Mouse (Mus musculus) limb, embryonic 10.5 days (tissue): ENCODE results near the gene Pkdrej. TPM values are rescaled to one million over a fixed set of nuclear protein-coding genes. Genes with fewer than 3 reads are reported as not detected.

Source experiments
- DNase-seq: peaks from one replicate; pipeline ENCODE4 v3.0.0-alpha.2; 2017; ENCODE audit warnings: low spot score
- H3K27ac ChIP-seq: fragments of 300-500 bp; sonication (generic); 2 replicates; pipeline ENCODE4 v1.5.1; 2016; ENCODE audit warnings: mild to moderate bottlenecking
- H3K27me3 ChIP-seq: fragments of 300-500 bp; sonication (generic); 2 replicates; pipeline ENCODE4 v1.6.1; 2016; ENCODE audit warnings: low read depth, mild to moderate bottlenecking; ENCODE audit not compliant: poor library complexity, severe bottlenecking
- H3K36me3 ChIP-seq: fragments of 300-500 bp; sonication (generic); 2 replicates; pipeline ENCODE4 v1.6.1; 2016; ENCODE audit warnings: mild to moderate bottlenecking, moderate library complexity
- H3K4me1 ChIP-seq: fragments of 300-500 bp; sonication (generic); 2 replicates; pipeline ENCODE4 v1.6.1; 2016
- H3K4me3 ChIP-seq: fragments of 300-500 bp; sonication (generic); 2 replicates; pipeline ENCODE4 v1.5.1; 2016; ENCODE audit warnings: mild to moderate bottlenecking, moderate library complexity
- H3K9me3 ChIP-seq: fragments of 300-500 bp; sonication (generic); replicated peaks from 2 replicates; pipeline ENCODE4 v1.6.1; 2016; ENCODE audit warnings: mild to moderate bottlenecking
- WGBS: fragments of 180-500 bp; shearing (Covaris S2); methylation state at CpG from one replicate; pipeline ENCODE4 v1.1.7; 2016; 5-methylcytosine and 5-hydroxymethylcytosine counted together
- polyA plus RNA-seq: library from polyadenylated mRNA; unstranded; fragments of >200 nt; fragmentation: Nextera tagmentation; extraction: Ambion mirVana; gene quantifications from 2 replicates; pipeline ENCODE4 v1.2.1, GENCODE M21; 2016

Gene Pkdrej
- polyA plus RNA-seq, 1 experiment from 2014 or later, result 0.03 TPM

DNA sequence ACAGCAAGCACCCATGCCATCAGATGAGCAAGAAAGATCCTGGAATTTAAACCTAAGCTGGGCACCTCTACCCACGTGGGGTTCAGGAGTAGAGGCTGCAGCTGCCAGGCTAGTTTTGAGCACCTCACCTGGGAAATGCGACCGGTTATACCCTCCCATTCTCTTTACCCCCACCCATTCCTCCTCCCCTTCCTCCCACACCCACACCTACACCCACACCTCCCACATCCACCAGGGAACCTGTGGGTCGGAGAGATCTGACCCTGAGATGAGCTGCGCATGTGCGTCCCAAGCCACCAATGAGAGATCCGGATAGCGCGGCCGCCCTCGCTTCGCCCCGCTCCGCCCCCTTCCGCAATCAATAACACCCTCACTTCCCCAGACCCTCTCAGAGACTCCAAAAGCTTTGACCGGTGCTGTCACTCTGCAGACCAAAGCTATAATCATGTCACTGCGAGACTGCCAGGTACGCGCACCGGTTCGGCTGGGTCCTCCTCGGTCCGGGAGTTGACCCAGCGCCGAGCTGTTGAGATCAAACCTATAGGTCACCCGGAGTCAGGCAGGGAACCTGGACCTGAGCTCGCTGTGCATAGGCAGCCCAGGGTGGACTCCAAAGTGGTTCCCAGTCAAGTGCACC is 10.5 kb upstream of the Pkdrej start, which contains the start of gene Ttc38:
Gene Ttc38 (plus strand): TSS at position 353 of the 637 bp plus-strand sequence.
- DNase-seq, result peak; percentile 86
- Histone ChIP-seq H3K9me3 (no peaks in the 10 kb centered on the region), H3K27me3 (no peaks in the 10 kb centered on the region), H3K36me3 (no peaks in the 10 kb centered on the region), H3K4me3 (peak within 1 kb of the TSS; percentile 69), H3K27ac (peak within 1 kb of the TSS; percentile 79), H3K4me1 (peaks cover 19% of the 10 kb centered on the region)
- under 1% methylated on average over 27 of the region's 27 CpGs for WGBS

- WGBS, result 77% methylated on average over 5 of the region's 5 CpGs
- Histone ChIP-seq H3K9me3 (no peaks in the 10 kb centered on the region), H3K4me1 (peaks cover 19% of the 10 kb centered on the region), H3K4me3 (no peak overlapping the region), H3K27ac (no peak overlapping the region), H3K27me3 (no peaks in the 10 kb centered on the region), H3K36me3 (no peaks in the 10 kb centered on the region)
- DNase-seq, result no peak
Observed at GRCm38 (mm10) chr15:85829470-85829869, 7.9 kb upstream of the Pkdrej start.

- Histone ChIP-seq H3K4me1 (peaks cover 17% of the 10 kb centered on the region), H3K4me3 (no peak overlapping the region), H3K27ac (no peak overlapping the region), H3K27me3 (no peaks in the 10 kb centered on the region), H3K9me3 (no peaks in the 10 kb centered on the region), H3K36me3 (no peaks in the 10 kb centered on the region)
- 87% methylated on average over 4 of the region's 4 CpGs for WGBS
- no peak for DNase-seq
Observed at GRCm38 (mm10) chr15:85828071-85828470, 6.5 kb upstream of the Pkdrej start.

GRCm38 (mm10) chr15:85826676-85827075 is 5.1 kb upstream of the Pkdrej start:
- DNase-seq, result no peak
- Histone ChIP-seq H3K27me3 (peaks cover 12% of the 10 kb centered on the region), H3K9me3 (no peaks in the 10 kb centered on the region), H3K36me3 (no peaks in the 10 kb centered on the region), H3K4me1 (peaks cover 9% of the 10 kb centered on the region), H3K27ac (no peak overlapping the region), H3K4me3 (no peak overlapping the region)
- WGBS, result 72% methylated on average over 5 of the region's 5 CpGs

- WGBS, result 10% methylated on average over 4 of the region's 4 CpGs
- Histone ChIP-seq H3K36me3 (no peaks in the 10 kb centered on the region), H3K9me3 (0 out of 2 replicates have a peak, but pooled peaks cover 2% of the 10 kb centered on the region), H3K4me1 (peaks cover 13% of the 10 kb centered on the region), H3K27me3 (peaks cover 34% of the 10 kb centered on the region), H3K4me3 (peak overlapping the region; percentile 73), H3K27ac (peak overlapping the region; percentile 92)
- no peak for DNase-seq
Observed at GRCm38 (mm10) chr15:85822011-85822359, 451 bp upstream of the Pkdrej start.

DNA sequence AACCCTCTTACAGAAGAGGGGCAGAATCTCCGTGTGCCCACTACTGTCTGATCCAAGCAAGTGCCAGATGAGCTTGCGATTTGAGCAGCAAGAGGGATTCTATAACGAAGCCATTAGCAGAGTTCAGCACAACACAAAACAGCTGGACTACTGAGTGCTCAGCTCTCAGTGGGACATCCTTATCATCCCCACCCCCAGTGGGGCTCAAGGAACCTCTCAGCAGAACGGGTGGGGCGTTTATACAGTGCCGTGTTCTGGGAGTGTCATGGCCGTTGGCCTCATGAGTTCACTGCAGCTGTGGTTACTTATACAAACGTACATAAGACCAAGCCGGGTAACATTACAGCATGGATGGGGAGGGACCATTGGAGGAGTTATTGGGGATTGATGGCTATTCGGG is 8.1 kb downstream of the Pkdrej start:
- no peaks in the 10 kb centered on the region for H3K27me3 ChIP-seq
- DNase-seq, result no peak
- 80% methylated on average over 10 of the region's 10 CpGs for WGBS

DNA sequence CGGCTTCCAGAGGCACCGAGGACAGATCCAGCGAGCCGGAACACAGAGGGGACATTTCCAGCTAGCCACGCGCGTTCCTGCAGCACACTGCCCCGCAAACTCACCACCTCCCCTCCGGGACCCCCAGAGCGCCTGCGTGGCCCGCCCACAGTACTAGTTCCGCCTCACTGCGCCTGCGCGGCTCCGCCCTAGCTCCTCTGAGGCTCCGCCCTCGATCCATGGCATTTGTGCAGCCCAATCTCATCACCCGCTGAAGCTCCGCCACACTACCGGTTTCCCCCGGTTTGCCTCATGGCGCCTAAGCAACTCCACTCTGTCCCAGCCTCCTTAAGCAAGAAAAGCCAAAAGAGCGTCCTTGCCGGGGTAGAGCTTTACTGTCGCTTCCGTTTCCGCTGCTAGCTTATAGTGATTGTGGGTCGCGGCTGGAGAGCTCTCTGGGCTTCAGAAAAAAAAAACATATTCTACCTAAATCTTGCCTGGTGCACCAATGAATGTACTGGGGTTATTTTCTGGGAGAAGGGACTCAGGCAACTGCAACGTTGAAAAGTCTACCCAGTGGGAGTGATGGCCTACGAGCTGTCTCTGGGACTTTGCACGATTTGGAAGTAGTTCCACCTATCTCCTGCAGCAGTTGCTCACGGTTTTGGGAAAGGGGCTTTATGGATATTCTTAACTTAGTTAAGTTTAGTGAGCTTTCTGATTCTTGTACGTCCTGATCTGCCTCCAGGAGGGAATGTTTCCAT is 9.8 kb downstream of the Pkdrej start, which contains the start of gene Cdpf1:
Gene Cdpf1 (minus strand): TSS at position 163 of the 743 bp plus-strand sequence.
- no peaks in the 10 kb centered on the region for H3K27me3 ChIP-seq
- no peaks in the 10 kb centered on the region for H3K9me3 ChIP-seq
- peak within 1 kb of the TSS; percentile 89 for H3K27ac ChIP-seq
- H3K4me3 ChIP-seq, result peak within 1 kb of the TSS; percentile 87
- peaks cover 17% of the 10 kb centered on the region for H3K4me1 ChIP-seq
- DNase-seq, result peak; percentile 99
- 2% methylated on average over 36 of the region's 36 CpGs for WGBS
- H3K36me3 ChIP-seq, result no peaks in the 10 kb centered on the region

More for the DNA sequence above, 8.1 kb downstream of the Pkdrej start:
- H3K4me3 ChIP-seq, result no peak overlapping the region
- no peak overlapping the region for H3K27ac ChIP-seq
- no peaks in the 10 kb centered on the region for H3K36me3 ChIP-seq
- H3K9me3 ChIP-seq, result 0 out of 2 replicates have a peak, but pooled peaks cover 2% of the 10 kb centered on the region
- H3K4me1 ChIP-seq, result peaks cover 17% of the 10 kb centered on the region

DNA sequence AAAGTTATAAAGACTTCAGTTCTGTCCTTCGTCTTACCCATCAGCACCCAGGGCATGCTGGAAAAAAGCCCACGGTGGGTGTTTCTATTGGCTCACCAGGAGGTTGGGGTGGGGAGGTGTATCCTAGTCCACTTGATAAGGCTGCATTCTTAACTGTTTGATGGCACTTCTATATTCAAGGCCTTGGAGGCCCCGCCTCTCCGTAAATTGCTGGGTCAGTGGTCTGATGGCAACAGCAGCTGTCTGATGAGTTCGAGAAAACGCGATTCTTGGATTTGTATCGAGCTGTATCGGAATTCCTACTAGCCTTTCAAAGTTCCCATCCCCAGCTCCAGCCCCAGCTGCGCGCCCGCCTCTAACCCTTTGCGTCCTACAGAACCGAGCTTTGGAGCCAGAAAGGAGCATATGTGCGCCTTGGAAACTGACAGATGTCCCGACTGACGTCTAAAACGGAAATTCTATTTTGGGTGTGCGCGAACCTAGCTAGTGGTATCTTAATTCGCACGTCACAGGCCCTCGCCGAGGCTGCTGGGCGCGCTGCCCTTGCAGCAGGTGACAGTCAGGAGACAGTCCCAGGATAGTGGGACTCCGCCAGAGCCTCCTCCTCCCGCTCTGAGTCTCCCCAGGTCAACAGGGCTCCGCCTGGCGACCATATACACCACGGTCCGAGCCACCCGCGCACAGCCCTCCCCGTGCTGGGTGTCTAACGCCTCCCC is 10.6 kb downstream of the Pkdrej start:
- no peaks in the 10 kb centered on the region for H3K36me3 ChIP-seq
- H3K4me3 ChIP-seq, result peak overlapping the region; percentile 87
- WGBS, result 7% methylated on average over 36 of the region's 36 CpGs
- no peaks in the 10 kb centered on the region for H3K9me3 ChIP-seq
- H3K27ac ChIP-seq, result peak overlapping the region; percentile 89
- no peak for DNase-seq
- H3K27me3 ChIP-seq, result no peaks in the 10 kb centered on the region
- H3K4me1 ChIP-seq, result peaks cover 17% of the 10 kb centered on the region

DNA sequence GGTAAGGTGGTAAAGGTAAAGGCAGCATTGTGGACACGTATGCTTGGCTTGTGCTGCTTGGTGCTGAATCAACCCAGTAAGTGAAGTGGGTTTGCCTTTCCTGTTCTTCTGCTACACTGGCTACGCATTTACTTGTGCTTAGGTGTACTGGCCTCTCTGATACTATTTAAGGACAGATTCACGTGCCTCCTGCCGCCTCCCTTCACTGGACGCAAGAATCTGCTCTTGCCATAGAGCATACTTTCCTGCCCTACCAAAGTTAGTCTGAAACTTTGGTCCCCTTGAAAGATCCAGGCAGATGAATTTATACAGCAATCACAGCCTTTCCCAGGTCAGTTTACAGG is 11.1 kb downstream of the Pkdrej start:
- H3K4me1 ChIP-seq, result peaks cover 17% of the 10 kb centered on the region
- no peak for DNase-seq
- WGBS, result 89% methylated on average over 5 of the region's 5 CpGs
- H3K9me3 ChIP-seq, result no peaks in the 10 kb centered on the region
- H3K27ac ChIP-seq, result no peak overlapping the region
- H3K4me3 ChIP-seq, result peak overlapping the region; percentile 87; the same call in 1 of the 2 replicates
- H3K36me3 ChIP-seq, result no peaks in the 10 kb centered on the region
- H3K27me3 ChIP-seq, result no peaks in the 10 kb centered on the region

- 91% methylated on average over 12 of the region's 12 CpGs for WGBS
- no peak for DNase-seq
- Histone ChIP-seq H3K4me1 (peaks cover 17% of the 10 kb centered on the region), H3K9me3 (no peaks in the 10 kb centered on the region), H3K27ac (no peak overlapping the region), H3K4me3 (no peak overlapping the region), H3K27me3 (no peaks in the 10 kb centered on the region), H3K36me3 (no peaks in the 10 kb centered on the region)
Observed at GRCm38 (mm10) chr15:85809091-85809490, 12.4 kb downstream of the Pkdrej start.

- no peaks in the 10 kb centered on the region for H3K27me3 ChIP-seq
- no peaks in the 10 kb centered on the region for H3K9me3 ChIP-seq
- 53% methylated on average over 8 of the region's 8 CpGs for WGBS
Observed at GRCm38 (mm10) chr15:85808434-85808833, 13.1 kb downstream of the Pkdrej start.

GRCm38 (mm10) chr15:85808031-85808430 is 13.5 kb downstream of the Pkdrej start:
- Histone ChIP-seq H3K27ac (no peak overlapping the region), H3K4me3 (no peak overlapping the region), H3K9me3 (no peaks in the 10 kb centered on the region), H3K27me3 (no peaks in the 10 kb centered on the region), H3K36me3 (no peaks in the 10 kb centered on the region), H3K4me1 (peaks cover 17% of the 10 kb centered on the region)
- DNase-seq, result no peak
- WGBS, result 83% methylated on average over 6 of the region's 6 CpGs

More at GRCm38 (mm10) chr15:85808434-85808833, 13.1 kb downstream of the Pkdrej start:
- no peaks in the 10 kb centered on the region for H3K36me3 ChIP-seq
- H3K27ac ChIP-seq, result no peak overlapping the region
- no peak overlapping the region for H3K4me3 ChIP-seq
- H3K4me1 ChIP-seq, result peaks cover 17% of the 10 kb centered on the region
- no peak for DNase-seq

GRCm38 (mm10) chr15:85807404-85807803 is 14.1 kb downstream of the Pkdrej start:
- Histone ChIP-seq H3K9me3 (no peaks in the 10 kb centered on the region), H3K4me1 (peaks cover 17% of the 10 kb centered on the region), H3K27ac (no peak overlapping the region), H3K27me3 (no peaks in the 10 kb centered on the region), H3K36me3 (no peaks in the 10 kb centered on the region), H3K4me3 (no peak overlapping the region)
- DNase-seq, result no peak
- 89% methylated on average over 4 of the region's 4 CpGs for WGBS
